Mouse (Mus musculus): ENCODE measurements around the gene Gm20388. TPM values are rescaled to one million over a fixed set of nuclear protein-coding genes. Genes with fewer than 3 reads are reported as not detected.

The Gm20388 gene
- polyA plus RNA-seq, 1 experiment from 2014 or later = 47.1 TPM

DNA sequence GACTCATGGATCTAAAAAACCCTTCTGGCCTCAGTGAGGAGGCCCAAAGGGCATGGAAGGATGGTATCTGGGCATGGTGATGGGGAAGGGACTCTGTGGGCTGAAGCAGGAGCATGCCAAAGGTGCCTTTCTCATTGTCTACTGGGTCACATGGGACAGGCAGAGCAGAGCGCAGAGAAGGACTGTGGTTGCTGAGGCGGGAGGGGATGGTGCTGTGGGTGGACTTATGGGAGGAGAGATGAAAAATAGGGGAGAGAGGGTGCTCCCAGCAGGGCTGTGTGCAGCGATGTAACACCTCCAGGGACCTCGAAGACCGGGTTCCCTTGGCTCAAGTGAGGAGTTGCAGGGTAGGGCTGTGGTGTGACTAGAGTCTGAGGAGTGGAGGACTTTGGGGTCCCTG, 281.5 kb downstream of the Gm20388 start:
- Histone ChIP-seq H3K79me2 (ENCODE audit: inconsistent target) (no peaks in the 10 kb centered on the region), H3K4me3 (ENCODE audit: inconsistent target) (no peak overlapping the region), H3K36me3 (ENCODE audit: inconsistent target) (no peaks in the 10 kb centered on the region), H3K27ac (no peak overlapping the region)
- 94% methylated on average over 5 of the region's 5 CpGs for WGBS (ENCODE audit: missing documents)

- no peaks in the 10 kb centered on the region for H3K79me2 ChIP-seq (ENCODE audit: inconsistent target)
- no peak overlapping the region for H3K27ac ChIP-seq
- no peaks in the 10 kb centered on the region for H3K36me3 ChIP-seq (ENCODE audit: inconsistent target)
- H3K4me3 ChIP-seq (ENCODE audit: inconsistent target) = no peak overlapping the region
- WGBS (ENCODE audit: missing documents) = 84% methylated on average over 5 of the region's 6 CpGs
Measured at GRCm38 (mm10) chr8:120201351-120201750, 290.7 kb downstream of the Gm20388 start.

- Histone ChIP-seq H3K4me3 (ENCODE audit: inconsistent target) (no peak overlapping the region), H3K27ac (no peak overlapping the region), H3K36me3 (ENCODE audit: inconsistent target) (no peaks in the 10 kb centered on the region), H3K79me2 (ENCODE audit: inconsistent target) (no peaks in the 10 kb centered on the region)
- WGBS (ENCODE audit: missing documents) = 74% methylated on average over 3 of the region's 3 CpGs
Measured at GRCm38 (mm10) chr8:120202546-120202945, 291.9 kb downstream of the Gm20388 start.

- H3K27ac ChIP-seq = no peak overlapping the region
- H3K4me3 ChIP-seq (ENCODE audit: inconsistent target) = no peak overlapping the region
- WGBS (ENCODE audit: missing documents) = 90% methylated on average over 7 of the region's 7 CpGs
- H3K79me2 ChIP-seq (ENCODE audit: inconsistent target) = no peaks in the 10 kb centered on the region
- H3K36me3 ChIP-seq (ENCODE audit: inconsistent target) = no peaks in the 10 kb centered on the region
Measured at GRCm38 (mm10) chr8:120204736-120205360, 294.2 kb downstream of the Gm20388 start.

- no peaks in the 10 kb centered on the region for H3K36me3 ChIP-seq (ENCODE audit: inconsistent target)
- no peak overlapping the region for H3K27ac ChIP-seq
- 53% methylated on average over 9 of the region's 9 CpGs for WGBS (ENCODE audit: missing documents)
- no peaks in the 10 kb centered on the region for H3K79me2 ChIP-seq (ENCODE audit: inconsistent target)
- no peak overlapping the region for H3K4me3 ChIP-seq (ENCODE audit: inconsistent target)
Measured at GRCm38 (mm10) chr8:120205916-120206315, 295.3 kb downstream of the Gm20388 start.

DNA sequence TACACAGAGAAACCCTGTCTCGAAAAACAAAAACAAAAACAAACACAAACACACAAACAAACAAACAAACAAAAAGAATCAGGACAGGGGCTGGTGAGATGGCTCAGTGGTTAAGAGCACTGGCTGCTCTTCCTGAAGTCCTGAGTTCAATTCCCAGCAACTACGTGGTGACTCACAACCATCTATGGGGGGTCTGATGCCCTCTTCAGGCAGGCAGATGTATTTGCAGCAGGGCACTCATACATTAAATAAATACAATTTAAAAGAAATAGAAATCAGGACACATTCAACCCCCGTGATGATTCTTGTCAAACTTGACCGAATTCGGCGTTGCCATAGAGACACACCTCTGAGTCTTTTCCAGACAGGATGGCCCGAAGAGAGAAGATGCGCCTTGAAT, 296.7 kb downstream of the Gm20388 start:
- H3K36me3 ChIP-seq (ENCODE audit: inconsistent target) = no peaks in the 10 kb centered on the region
- 87% methylated on average over 7 of the region's 8 CpGs for WGBS (ENCODE audit: missing documents)
- H3K79me2 ChIP-seq (ENCODE audit: inconsistent target) = no peaks in the 10 kb centered on the region
- no peak overlapping the region for H3K27ac ChIP-seq
- no peak overlapping the region for H3K4me3 ChIP-seq (ENCODE audit: inconsistent target)

DNA sequence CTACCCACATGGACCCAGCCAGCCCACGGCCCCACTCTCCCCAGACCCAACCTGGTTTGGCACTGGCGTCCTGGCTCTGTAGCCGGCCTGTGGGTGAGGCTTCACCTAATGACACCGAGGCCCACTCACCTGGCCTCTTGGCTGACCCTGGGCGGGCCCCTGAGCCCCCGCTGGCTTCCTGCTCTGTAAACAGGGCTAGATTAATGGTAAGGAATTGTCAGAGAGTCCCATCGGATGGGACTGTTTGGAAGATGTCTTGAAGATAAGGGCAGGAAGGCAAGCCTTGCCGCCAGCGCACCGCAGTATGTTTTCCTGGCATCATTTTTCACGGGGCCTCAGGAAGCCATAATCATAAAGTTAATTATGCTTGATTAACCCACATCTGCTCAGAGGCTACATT, 297.5 kb downstream of the Gm20388 start:
- Histone ChIP-seq H3K36me3 (ENCODE audit: inconsistent target) (no peaks in the 10 kb centered on the region), H3K4me3 (ENCODE audit: inconsistent target) (no peak overlapping the region), H3K27ac (no peak overlapping the region), H3K79me2 (ENCODE audit: inconsistent target) (no peaks in the 10 kb centered on the region)
- 76% methylated on average over 11 of the region's 11 CpGs for WGBS (ENCODE audit: missing documents)

- no peaks in the 10 kb centered on the region for H3K79me2 ChIP-seq (ENCODE audit: inconsistent target)
- no peak overlapping the region for H3K27ac ChIP-seq
- 28% methylated on average over 4 of the region's 4 CpGs for WGBS (ENCODE audit: missing documents)
- no peaks in the 10 kb centered on the region for H3K36me3 ChIP-seq (ENCODE audit: inconsistent target)
- H3K4me3 ChIP-seq (ENCODE audit: inconsistent target) = no peak overlapping the region
Measured at GRCm38 (mm10) chr8:120211345-120211744, 300.7 kb downstream of the Gm20388 start.

DNA sequence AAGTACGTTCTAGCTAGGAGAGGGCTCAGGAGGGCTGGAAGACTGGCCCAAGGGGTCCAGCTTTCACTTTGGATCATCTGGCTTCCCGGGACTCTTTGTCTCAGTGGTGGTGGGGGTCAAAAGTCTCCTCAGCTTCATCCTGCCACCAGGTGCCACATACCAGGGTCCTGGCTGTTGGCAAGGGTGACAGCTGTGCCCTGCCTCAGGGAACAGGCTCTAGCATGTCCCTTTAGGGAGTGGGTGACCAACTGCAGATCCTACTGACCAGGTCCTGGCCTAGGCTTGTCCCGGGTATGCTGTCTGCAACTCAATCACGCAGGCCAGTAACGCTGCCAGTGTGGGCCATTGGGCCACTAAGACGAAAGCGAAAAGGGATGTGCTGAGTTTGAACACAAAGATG, 302.0 kb downstream of the Gm20388 start:
- Histone ChIP-seq H3K27ac (no peak overlapping the region), H3K36me3 (ENCODE audit: inconsistent target) (no peaks in the 10 kb centered on the region), H3K79me2 (ENCODE audit: inconsistent target) (no peaks in the 10 kb centered on the region), H3K4me3 (ENCODE audit: inconsistent target) (no peak overlapping the region)
- WGBS (ENCODE audit: missing documents) = 96% methylated on average over 7 of the region's 7 CpGs

GRCm38 (mm10) chr8:120213229-120213628, 302.6 kb downstream of the Gm20388 start:
- Histone ChIP-seq H3K4me3 (ENCODE audit: inconsistent target) (no peak overlapping the region), H3K36me3 (ENCODE audit: inconsistent target) (no peaks in the 10 kb centered on the region), H3K27ac (no peak overlapping the region), H3K79me2 (ENCODE audit: inconsistent target) (no peaks in the 10 kb centered on the region)
- 97% methylated on average over 3 of the region's 3 CpGs for WGBS (ENCODE audit: missing documents)

DNA sequence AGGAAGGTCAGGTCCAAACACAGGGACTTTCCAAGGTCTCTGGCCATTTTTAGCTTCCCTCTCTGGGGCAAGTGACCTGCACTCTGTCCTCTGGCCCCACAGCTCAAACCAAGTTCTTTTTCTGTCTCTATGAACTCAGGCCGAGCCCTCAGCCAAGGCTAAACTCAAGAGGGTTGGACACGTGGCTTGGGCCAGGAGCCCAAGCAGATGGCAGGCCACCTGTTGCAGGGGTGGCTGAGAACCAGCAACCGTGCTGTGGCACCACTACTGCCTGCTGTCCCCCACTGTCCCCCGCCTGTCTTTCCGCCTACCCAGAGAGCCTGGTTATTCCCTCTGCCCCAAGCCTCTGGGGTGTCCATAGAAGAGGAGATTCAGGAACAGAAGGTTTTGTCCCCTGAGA, 303.3 kb downstream of the Gm20388 start:
- Histone ChIP-seq H3K79me2 (ENCODE audit: inconsistent target) (no peaks in the 10 kb centered on the region), H3K27ac (no peak overlapping the region), H3K4me3 (ENCODE audit: inconsistent target) (no peak overlapping the region), H3K36me3 (ENCODE audit: inconsistent target) (no peaks in the 10 kb centered on the region)
- 84% methylated on average over 5 of the region's 5 CpGs for WGBS (ENCODE audit: missing documents)

DNA sequence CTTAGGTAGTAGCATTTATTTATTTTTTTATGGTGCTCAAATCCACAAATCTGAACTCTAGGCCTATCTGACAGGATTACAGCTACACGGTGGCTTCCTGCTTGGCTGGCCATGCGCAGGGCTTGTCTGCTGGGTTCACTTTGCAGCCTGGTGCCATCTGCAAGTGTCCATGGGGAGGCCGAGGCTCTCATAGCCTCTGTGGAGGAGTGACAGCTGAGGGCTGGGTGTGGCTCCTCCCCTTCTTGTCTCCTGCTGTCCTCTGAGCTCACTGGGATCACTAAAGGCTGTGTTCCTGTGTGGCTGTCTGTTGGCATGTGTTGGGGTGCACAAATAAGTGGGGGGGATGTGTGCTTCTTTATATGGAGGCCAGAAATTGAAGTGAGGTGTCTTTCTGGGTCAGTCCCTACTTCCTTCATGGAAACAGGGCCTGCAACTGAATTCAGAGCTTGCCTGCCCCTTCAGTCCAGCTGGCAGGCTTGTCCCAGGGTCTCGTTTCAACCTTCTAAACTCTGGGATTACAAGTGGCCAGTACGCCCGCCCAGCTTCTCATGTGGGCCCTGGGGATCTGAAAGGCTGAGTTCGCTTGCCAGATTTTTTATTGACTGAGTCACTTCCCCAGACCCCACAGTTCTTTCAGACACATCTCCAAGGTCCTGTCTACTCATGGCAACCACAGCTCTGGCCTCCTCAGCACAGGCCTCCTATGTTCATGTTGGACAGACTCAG, 304.9 kb downstream of the Gm20388 start:
- Histone ChIP-seq H3K4me3 (ENCODE audit: inconsistent target) (no peak overlapping the region), H3K36me3 (ENCODE audit: inconsistent target) (no peaks in the 10 kb centered on the region), H3K27ac (no peak overlapping the region), H3K79me2 (ENCODE audit: inconsistent target) (no peaks in the 10 kb centered on the region)
- WGBS (ENCODE audit: missing documents) = 76% methylated on average over 7 of the region's 7 CpGs

DNA sequence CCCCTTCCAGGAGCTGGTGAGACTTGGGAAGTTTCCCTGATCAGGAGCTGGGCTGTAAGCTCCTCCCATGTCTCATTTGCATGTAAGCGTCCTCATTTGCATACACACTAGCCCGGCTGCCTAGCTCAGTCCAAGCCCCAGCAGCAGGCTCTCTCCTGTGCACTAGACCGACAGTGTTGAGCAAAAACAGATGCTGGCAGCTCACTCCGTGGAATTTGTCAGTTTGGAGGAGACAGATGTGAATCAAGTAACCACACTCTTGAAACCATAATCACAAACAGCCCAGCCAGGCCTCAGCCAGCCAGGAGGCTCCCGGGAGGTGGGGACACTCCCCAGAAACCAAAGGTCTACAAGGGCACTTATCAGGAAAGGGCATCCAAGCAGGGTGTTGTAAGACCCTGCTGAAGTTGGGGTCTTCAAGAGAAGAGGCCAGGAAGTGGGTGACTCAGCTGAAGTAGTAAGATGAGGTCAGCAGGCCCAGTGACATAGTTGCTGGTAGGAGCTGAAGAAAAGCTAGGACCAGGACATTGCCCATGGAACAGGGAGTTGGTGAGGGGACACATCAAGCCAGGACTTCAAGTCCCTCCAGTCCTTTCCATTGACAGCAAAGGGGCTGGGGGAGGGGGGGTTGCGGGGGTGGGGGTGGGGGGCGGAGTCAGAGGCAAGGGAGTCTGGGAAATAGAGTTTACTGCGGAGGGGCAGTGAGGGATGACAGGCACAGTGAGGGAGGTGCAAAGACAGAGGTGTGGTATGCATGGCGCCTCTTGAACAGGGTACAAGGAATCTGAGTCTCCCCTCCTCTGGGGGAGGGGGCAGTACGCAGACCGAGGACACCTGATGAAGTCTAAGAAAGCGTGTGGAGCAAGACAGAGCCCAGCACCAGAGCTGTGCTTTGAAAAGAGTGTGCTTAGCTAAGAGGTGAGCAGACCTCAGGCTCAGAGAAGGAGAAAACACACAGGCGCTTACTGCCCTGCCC, 306.5 kb downstream of the Gm20388 start:
- no peaks in the 10 kb centered on the region for H3K36me3 ChIP-seq (ENCODE audit: inconsistent target)
- WGBS (ENCODE audit: missing documents) = 69% methylated on average over 13 of the region's 13 CpGs
- no peaks in the 10 kb centered on the region for H3K79me2 ChIP-seq (ENCODE audit: inconsistent target)
- no peak overlapping the region for H3K4me3 ChIP-seq (ENCODE audit: inconsistent target)
- no peak overlapping the region for H3K27ac ChIP-seq

- no peak overlapping the region for H3K4me3 ChIP-seq (ENCODE audit: inconsistent target)
- 92% methylated on average over 11 of the region's 11 CpGs for WGBS (ENCODE audit: missing documents)
- no peak overlapping the region for H3K27ac ChIP-seq
- H3K79me2 ChIP-seq (ENCODE audit: inconsistent target) = no peaks in the 10 kb centered on the region
- no peaks in the 10 kb centered on the region for H3K36me3 ChIP-seq (ENCODE audit: inconsistent target)
Measured at GRCm38 (mm10) chr8:120222548-120222947, 311.9 kb downstream of the Gm20388 start.

Measured in macrophage (primary cell).